Mouse (Mus musculus) hindbrain, embryonic 15.5 days (tissue): ENCODE measurements around the gene Ttyh2. TPM values are rescaled to one million over a fixed set of nuclear protein-coding genes. Genes with fewer than 3 reads are reported as not detected.
A peak's percentile ranks its signal among the peaks of the same experiment; 100 is the strongest.

Source experiments
- ATAC-seq: fragments of 200-750 bp; cut with Nextera tagmentation; 2 replicates; pipeline ENCODE4 v1.8.0; 2017; ENCODE audit warnings: low read depth, moderate number of reproducible peaks, moderate TSS enrichment; ENCODE audit not compliant: low FRiP score
- H3K27ac ChIP-seq: fragments of 300-500 bp; sonication (generic); replicated peaks from 2 replicates; pipeline ENCODE4 v1.5.1; 2015; ENCODE audit warnings: mild to moderate bottlenecking, inconsistent platforms
- H3K27me3 ChIP-seq: fragments of 300-500 bp; sonication (generic); 2 replicates; pipeline ENCODE4 v1.6.1; 2015; ENCODE audit warnings: control low read depth, inconsistent platforms
- H3K36me3 ChIP-seq: fragments of 300-500 bp; sonication (generic); 2 replicates; pipeline ENCODE4 v1.6.1; 2015; ENCODE audit warnings: control low read depth, inconsistent platforms
- H3K4me1 ChIP-seq: fragments of 300-500 bp; sonication (generic); replicated peaks from 2 replicates; pipeline ENCODE4 v1.6.1; 2015; ENCODE audit warnings: control low read depth, inconsistent platforms
- H3K4me2 ChIP-seq: fragments of 300-500 bp; sonication (generic); 2 replicates; pipeline ENCODE4 v1.6.1; 2015; ENCODE audit warnings: moderate library complexity, mild to moderate bottlenecking, inconsistent platforms
- H3K4me3 ChIP-seq: fragments of 300-500 bp; sonication (generic); 2 replicates; pipeline ENCODE4 v1.5.1; 2015; ENCODE audit warnings: mild to moderate bottlenecking, inconsistent platforms
- H3K9ac ChIP-seq: fragments of 300-500 bp; sonication (generic); 2 replicates; pipeline ENCODE4 v1.6.1; 2015; ENCODE audit warnings: inconsistent platforms
- H3K9me3 ChIP-seq: fragments of 300-500 bp; sonication (generic); 2 replicates; pipeline ENCODE4 v1.6.1; 2016; ENCODE audit warnings: control low read depth, inconsistent platforms
- WGBS: fragments of 180-500 bp; shearing (Covaris S2); methylation state at CpG from one replicate; pipeline ENCODE4 v1.1.7; 2015; 5-methylcytosine and 5-hydroxymethylcytosine counted together
- polyA plus RNA-seq: library from polyadenylated mRNA; unstranded; fragments of >200 nt; fragmentation: Nextera tagmentation; extraction: Ambion mirVana; gene quantifications from 2 replicates; pipeline ENCODE4 v1.2.1, GENCODE M21; 2015

Gene Ttyh2
- polyA plus RNA-seq, 1 experiment from 2014 or later = 35.1 TPM

DNA sequence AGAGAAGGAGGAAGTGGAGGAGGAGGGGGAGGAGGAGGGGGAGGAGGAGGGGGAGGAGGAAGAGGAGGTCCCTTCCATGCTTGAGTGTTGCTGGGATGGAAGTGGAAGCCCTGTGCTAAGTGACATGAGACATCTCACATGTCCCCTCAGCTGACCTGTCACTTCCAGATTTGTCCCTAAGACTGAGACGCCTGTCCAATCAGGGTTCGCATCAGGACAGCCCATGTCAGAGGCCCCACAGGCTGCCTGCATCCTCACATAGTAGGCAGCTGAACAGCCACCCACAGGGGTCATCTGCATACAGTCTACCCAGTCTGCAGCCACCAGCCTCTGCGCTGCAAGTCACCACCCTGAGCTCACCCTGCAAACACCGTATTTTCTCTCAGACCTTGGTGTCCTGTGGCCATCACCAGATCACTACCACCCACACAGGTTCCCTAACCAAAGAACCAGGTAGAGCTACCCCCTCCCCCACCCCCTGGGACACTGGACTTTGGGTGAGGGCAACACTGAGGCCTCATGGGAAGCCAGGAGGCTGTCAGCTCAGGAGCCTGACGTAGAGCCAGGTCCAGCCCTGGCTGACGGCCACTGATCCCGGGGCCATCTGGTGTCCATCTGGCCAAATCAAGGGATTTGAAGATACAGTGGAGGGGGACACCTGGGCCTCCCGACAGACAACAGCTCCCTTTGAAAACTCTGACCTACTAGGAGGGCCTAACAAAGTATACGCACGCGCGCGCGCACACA lies 9.6 kb downstream of the Ttyh2 start:
- H3K36me3 ChIP-seq = no peaks in the 10 kb centered on the region
- H3K4me3 ChIP-seq = no peak overlapping the region
- H3K27ac ChIP-seq = no peak overlapping the region
- no peak overlapping the region for H3K9ac ChIP-seq
- no peaks in the 10 kb centered on the region for H3K27me3 ChIP-seq
- H3K4me1 ChIP-seq = peaks cover 14% of the 10 kb centered on the region; the same call in 1 of the 2 replicates
- no peak for ATAC-seq
- 60% methylated on average over 14 of the region's 14 CpGs for WGBS
- no peaks in the 10 kb centered on the region for H3K9me3 ChIP-seq
- H3K4me2 ChIP-seq = no peak overlapping the region

DNA sequence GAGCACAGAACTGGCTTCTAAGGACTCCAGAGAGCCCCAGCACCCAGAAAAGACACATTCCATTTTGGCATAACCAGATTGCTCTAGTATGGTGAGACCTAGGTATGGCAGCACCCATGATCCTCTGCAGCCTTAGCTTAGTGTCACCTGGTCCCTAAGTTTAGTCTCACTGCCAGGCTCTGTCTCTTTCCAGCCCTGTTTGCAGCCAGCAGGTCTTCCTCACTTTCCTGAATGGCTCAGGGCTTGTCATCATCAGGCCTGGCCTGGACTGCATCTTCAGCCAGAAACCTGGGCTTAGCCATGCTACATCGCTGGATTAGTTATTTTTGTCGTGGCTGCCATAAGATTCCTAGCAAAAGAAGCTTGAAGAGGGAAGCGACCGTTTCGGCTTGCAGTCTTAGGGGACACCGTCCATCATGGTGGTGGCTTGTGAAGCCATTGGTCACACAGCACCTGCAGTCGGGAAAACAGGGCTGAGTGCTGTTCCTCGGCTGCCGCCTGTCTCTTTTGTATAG lies 10.4 kb downstream of the Ttyh2 start:
- WGBS = 71% methylated on average over 9 of the region's 9 CpGs
- no peaks in the 10 kb centered on the region for H3K27me3 ChIP-seq
- no peak overlapping the region for H3K9ac ChIP-seq
- H3K4me3 ChIP-seq = no peak overlapping the region
- H3K27ac ChIP-seq = no peak overlapping the region
- H3K4me1 ChIP-seq = peaks cover 9% of the 10 kb centered on the region; the same call in 1 of the 2 replicates
- no peak overlapping the region for H3K4me2 ChIP-seq
- H3K9me3 ChIP-seq = no peaks in the 10 kb centered on the region
- no peaks in the 10 kb centered on the region for H3K36me3 ChIP-seq
- ATAC-seq = no peak

DNA sequence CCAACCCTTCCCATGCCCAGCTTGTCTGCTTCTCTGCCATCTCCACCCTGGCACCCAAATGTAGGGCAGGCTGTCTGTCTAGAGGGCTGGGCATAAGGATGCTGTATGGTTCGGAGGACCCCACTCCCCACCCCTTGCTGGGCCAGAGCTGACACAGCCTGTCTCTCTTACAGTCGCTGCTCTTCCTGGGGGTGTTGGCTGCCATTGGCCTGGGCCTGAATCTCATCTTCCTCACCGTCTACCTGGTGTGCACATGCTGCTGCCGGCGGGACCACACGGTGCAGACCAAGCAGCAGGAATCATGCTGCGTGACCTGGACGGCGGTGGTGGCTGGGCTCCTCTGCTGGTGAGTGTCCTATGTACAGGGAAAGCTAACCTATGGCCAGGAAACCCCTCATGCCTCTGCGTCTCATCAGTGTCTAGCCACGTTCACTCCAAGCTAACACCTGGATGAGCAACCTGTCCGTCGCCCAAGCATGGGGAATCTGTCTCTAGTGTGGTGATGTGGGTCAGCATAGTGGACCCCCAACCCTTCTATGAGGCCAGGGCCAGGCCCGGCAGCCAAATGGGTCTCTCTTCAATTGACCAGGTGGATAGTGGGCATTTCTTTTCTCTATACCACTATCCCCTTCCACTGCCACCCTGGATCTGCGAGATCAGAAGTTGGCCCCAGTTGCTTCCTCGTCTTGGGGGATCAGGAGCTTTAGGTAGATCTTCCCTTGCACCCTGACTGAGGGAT lies 11.2 kb downstream of the Ttyh2 start:
- H3K36me3 ChIP-seq = no peaks in the 10 kb centered on the region
- no peak overlapping the region for H3K9ac ChIP-seq
- 87% methylated on average over 16 of the region's 16 CpGs for WGBS
- no peak overlapping the region for H3K4me3 ChIP-seq
- no peak overlapping the region for H3K4me2 ChIP-seq
- H3K4me1 ChIP-seq = peaks cover 8% of the 10 kb centered on the region; the same call in 1 of the 2 replicates
- H3K27me3 ChIP-seq = no peaks in the 10 kb centered on the region
- 0 out of 2 replicates have a peak, but pooled peaks have one; percentile 24 for ATAC-seq
- no peaks in the 10 kb centered on the region for H3K9me3 ChIP-seq
- no peak overlapping the region for H3K27ac ChIP-seq

DNA sequence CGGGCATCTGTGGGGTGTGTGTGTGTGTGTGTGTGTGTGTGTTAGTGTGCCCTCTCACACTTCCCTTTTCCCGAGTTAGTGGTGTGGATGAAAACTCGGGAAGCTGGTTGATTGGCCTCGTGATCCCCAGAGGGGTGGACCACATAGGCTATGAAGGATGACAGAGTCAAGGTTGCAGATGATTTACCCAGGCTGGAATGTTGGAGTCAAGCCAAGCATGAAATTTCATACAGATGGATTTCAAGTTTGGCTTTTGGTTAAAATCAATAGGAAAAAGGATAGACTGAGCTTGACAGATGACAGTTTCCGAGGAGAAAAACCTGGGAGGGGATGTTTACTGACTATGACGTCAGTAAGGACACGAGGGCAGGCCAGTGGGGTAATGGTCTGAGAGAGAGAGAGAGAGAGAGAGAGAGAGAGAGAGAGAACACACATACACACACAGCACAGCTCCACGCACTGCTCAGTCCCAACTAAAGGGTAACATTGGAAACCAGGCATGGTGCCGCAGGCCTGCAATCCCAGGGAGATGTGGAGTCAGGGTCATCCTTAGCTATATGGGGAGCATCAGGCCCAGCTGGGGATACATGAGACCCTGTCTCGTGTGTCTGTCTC lies 12.4 kb downstream of the Ttyh2 start:
- peaks cover 8% of the 10 kb centered on the region; the same call in 1 of the 2 replicates for H3K4me1 ChIP-seq
- H3K4me2 ChIP-seq = no peak overlapping the region
- H3K27me3 ChIP-seq = no peaks in the 10 kb centered on the region
- H3K9ac ChIP-seq = no peak overlapping the region
- ATAC-seq = no peak
- no peaks in the 10 kb centered on the region for H3K36me3 ChIP-seq
- no peak overlapping the region for H3K4me3 ChIP-seq
- no peak overlapping the region for H3K27ac ChIP-seq
- H3K9me3 ChIP-seq = no peaks in the 10 kb centered on the region
- 62% methylated on average over 10 of the region's 10 CpGs for WGBS

DNA sequence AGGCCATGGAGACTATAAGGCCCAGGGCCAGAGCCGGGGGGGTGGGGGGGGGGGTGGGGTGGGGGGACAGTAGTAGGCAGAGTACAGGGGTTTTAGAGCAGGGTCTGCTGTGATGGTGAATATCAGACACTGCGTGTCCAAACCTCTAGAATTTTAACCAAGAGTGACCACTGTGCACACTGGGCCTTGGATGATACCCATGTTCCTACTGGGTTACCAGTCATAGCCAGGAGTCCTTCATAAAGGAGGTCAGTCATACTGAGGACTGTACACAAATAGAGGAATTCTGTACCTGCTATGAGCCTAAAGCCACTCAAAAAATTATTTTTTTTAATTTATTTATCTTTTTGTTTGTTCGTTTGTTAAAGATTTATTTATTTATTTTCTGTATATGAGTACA lies 13.5 kb downstream of the Ttyh2 start:
- Histone ChIP-seq H3K27ac (no peak overlapping the region), H3K4me3 (no peak overlapping the region), H3K4me1 (peaks cover 8% of the 10 kb centered on the region; the same call in 1 of the 2 replicates), H3K27me3 (no peaks in the 10 kb centered on the region), H3K9ac (no peak overlapping the region), H3K4me2 (no peak overlapping the region), H3K9me3 (no peaks in the 10 kb centered on the region), H3K36me3 (no peaks in the 10 kb centered on the region)
- 98% methylated on average over 2 of the region's 3 CpGs for WGBS
- no peak for ATAC-seq

DNA sequence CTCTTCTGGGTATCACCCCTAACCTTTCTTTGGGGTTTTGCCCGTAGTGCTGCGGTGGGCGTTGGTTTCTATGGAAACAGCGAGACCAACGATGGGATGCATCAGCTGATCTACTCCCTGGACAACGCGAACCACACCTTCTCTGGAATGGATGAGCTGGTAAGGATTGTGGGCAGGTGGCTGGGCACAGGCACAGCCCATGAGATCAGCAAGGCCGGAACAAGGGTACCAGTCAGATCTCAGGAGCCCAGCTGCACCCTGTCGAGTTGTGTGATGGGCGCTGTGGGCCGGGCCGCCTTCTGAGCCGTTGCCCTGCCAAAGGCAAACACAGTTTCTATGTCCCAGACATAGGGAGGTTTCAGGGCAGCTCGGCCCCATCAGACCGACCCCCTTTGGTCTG lies 15.0 kb downstream of the Ttyh2 start:
- ATAC-seq = no peak
- whole genome bisulfite sequencing = 87% methylated on average over 15 of the region's 15 CpGs
- H3K4me3 ChIP-seq = no peak overlapping the region
- H3K9ac ChIP-seq = no peak overlapping the region
- H3K27me3 ChIP-seq = no peaks in the 10 kb centered on the region
- H3K4me1 ChIP-seq = 0 out of 2 replicates have a peak, but pooled peaks cover 4% of the 10 kb centered on the region
- H3K4me2 ChIP-seq = no peak overlapping the region
- no peaks in the 10 kb centered on the region for H3K36me3 ChIP-seq
- H3K9me3 ChIP-seq = no peaks in the 10 kb centered on the region
- H3K27ac ChIP-seq = no peak overlapping the region

DNA sequence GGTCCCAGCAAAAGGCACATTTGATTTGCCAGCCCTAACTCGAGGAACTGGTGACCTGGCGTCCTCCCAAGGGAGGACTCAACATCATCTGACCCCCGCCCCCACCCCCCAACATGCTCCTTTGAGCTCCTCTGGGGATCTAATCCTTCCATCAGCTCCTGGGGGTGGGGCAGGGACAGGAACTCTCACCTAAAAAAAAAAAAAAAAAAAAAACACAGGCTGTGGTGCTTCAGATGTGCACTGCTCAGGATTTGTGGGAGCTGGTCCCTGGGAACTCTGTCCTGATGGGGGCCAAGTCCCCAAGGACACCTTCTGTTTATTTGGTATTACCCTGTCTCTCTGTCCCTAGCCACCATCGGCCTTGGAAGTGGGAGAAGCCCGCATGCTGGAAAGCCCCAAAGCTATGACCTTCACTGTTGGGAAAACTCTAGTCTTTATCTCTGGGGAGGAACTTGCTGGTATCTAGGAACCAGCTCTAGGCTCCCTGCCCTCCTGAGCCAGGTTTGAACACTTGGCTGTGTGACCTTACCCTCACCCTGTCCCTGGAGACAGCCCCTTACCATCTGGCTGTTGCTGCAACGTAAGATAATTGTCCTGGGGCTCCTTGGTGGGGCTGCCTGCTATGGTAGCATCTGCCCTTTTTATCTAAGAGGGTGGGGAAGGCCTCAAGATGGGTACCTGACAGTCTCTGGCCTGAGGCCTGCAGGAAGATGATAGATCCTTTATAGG lies 16.4 kb downstream of the Ttyh2 start:
- Histone ChIP-seq H3K4me3 (no peak overlapping the region), H3K27ac (no peak overlapping the region), H3K9me3 (no peaks in the 10 kb centered on the region), H3K9ac (no peak overlapping the region), H3K4me1 (0 out of 2 replicates have a peak, but pooled peaks cover 4% of the 10 kb centered on the region), H3K4me2 (no peak overlapping the region), H3K27me3 (no peaks in the 10 kb centered on the region), H3K36me3 (no peaks in the 10 kb centered on the region)
- no peak for ATAC-seq
- 67% methylated on average over 6 of the region's 6 CpGs for WGBS

DNA sequence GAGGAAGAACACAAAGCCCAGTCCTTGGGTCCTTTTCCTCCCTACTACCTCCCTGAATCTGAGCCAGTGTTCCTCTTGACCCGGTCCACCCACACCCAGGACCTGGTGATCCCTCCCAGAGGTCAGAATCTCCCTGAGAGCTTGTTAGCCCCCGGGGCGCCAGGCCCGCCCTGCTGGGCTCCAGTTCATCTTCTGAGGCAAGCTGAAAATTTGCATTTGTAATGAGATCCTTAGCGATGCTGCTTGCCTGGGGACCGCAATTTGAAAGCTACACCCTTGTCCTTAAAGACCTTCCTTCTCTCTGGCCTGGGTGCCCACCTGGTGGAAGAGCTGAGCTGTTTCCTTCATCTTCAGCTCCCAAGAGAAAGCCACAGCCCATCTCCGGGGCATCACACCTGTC lies 17.4 kb downstream of the Ttyh2 start:
- Histone ChIP-seq H3K9me3 (no peaks in the 10 kb centered on the region), H3K4me3 (no peak overlapping the region), H3K9ac (no peak overlapping the region), H3K27me3 (no peaks in the 10 kb centered on the region), H3K4me1 (0 out of 2 replicates have a peak, but pooled peaks cover 3% of the 10 kb centered on the region), H3K4me2 (no peak overlapping the region), H3K27ac (no peak overlapping the region), H3K36me3 (no peaks in the 10 kb centered on the region)
- 44% methylated on average over 7 of the region's 7 CpGs for WGBS
- ATAC-seq = no peak

DNA sequence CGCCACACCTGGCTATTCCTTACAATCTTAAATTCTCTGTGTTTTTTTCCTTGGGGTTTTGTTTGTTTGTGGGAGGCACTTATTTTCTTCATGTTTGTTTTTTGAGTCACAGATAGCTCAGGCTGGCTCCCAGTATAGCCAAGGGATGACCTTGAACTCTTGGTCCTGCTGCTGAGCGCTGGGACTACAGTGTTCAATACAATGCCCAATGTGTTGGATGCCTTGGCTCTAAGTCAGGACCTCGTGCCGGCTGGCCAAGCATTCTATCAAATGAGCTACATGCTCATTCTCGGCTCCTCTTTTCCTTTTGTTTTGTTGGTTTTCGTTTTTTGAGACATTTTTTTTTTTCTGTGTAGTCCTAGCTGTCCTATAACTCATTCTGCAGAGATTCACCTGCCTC lies 18.2 kb downstream of the Ttyh2 start:
- H3K4me1 ChIP-seq = no peaks in the 10 kb centered on the region
- ATAC-seq = no peak
- no peak overlapping the region for H3K27ac ChIP-seq
- 84% methylated on average over 6 of the region's 6 CpGs for WGBS
- H3K4me3 ChIP-seq = no peak overlapping the region
- H3K4me2 ChIP-seq = no peak overlapping the region
- H3K9ac ChIP-seq = no peak overlapping the region
- H3K36me3 ChIP-seq = no peaks in the 10 kb centered on the region
- H3K9me3 ChIP-seq = no peaks in the 10 kb centered on the region
- no peaks in the 10 kb centered on the region for H3K27me3 ChIP-seq

DNA sequence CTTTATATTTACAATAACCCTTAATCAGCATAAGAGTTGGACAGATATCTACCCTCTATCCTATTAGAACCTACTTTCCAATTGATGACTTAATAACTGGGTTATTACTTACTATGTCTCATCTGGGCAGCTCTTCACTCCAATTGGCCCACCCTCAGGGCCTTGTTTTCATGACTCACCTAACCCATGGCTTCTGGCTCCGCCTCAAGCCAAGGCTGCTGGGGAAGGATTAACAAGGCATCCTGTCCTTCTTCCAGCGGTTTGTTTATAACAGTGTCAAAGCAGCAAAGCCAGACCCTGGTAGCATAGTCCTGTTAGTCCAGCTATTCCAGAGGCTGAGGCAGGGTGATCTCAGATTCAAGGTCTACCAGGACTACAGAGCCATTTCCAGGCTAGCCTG lies 19.2 kb downstream of the Ttyh2 start:
- Histone ChIP-seq H3K9me3 (no peaks in the 10 kb centered on the region), H3K4me2 (no peak overlapping the region), H3K36me3 (no peaks in the 10 kb centered on the region), H3K27ac (no peak overlapping the region), H3K27me3 (no peaks in the 10 kb centered on the region), H3K9ac (no peak overlapping the region), H3K4me1 (no peaks in the 10 kb centered on the region), H3K4me3 (no peak overlapping the region)
- 83% methylated on average over 2 of the region's 2 CpGs for WGBS
- no peak for ATAC-seq

DNA sequence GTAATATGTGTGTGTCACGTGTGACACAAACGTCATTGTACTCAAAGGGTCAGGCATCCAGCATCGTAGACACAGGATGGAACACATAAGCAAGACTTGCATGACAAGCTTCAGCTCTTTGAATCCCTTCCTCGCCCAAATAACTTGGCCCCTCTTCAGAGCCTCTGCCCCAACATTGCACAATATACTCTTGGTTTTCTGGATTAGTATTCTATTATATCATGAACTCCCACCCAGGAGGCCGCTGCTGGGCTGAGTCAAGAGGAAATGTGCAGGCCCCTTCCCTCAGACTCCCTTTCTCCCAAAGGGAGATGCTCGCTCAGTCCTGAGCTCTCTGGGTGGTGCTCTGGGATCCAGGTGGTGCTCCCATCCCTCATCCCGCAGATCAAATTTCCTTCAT lies 23.3 kb downstream of the Ttyh2 start:
- peaks cover 5% of the 10 kb centered on the region for H3K4me1 ChIP-seq
- H3K4me2 ChIP-seq = no peak overlapping the region
- no peak overlapping the region for H3K4me3 ChIP-seq
- no peaks in the 10 kb centered on the region for H3K27me3 ChIP-seq
- H3K27ac ChIP-seq = no peak overlapping the region
- no peak for ATAC-seq
- H3K36me3 ChIP-seq = no peaks in the 10 kb centered on the region
- H3K9ac ChIP-seq = no peak overlapping the region
- WGBS = 95% methylated on average over 7 of the region's 7 CpGs
- no peaks in the 10 kb centered on the region for H3K9me3 ChIP-seq
